In genomic region chr1:89942395-89942976, GRCm38 (mm10) we compare ENCODE assay signal across 9 mouse cellular contexts. TPM values are rescaled to one million over a fixed set of nuclear protein-coding genes. Genes with fewer than 3 reads are reported as not detected.
DNase-seq lines count a peak whose midpoint lies in the region; ATAC-seq lines count a peak whose summit lies in the region.
"Had no signal": no experiment of that assay in that cellular context is flagged by ENCODE, and none has a peak within 500 bp of the region (broad histone marks: within the 10 kb centered on the region; RNA-seq: fewer than 3 reads in every experiment).

No protein-coding gene starts in this region.

- H3K4me1 ChIP-seq in kidney, embryonic 16.5 days (ENCODE audit: insufficient read depth, low read length): peaks cover 10% of the 10 kb centered on the region; the same call in 1 of the 2 replicates
- H3K4me1 ChIP-seq in embryonic facial prominence, embryonic 15.5 days: peaks cover 19% of the 10 kb centered on the region
- H3K4me1 ChIP-seq in hindbrain, embryonic 15.5 days (replicated peaks): peaks cover 26% of the 10 kb centered on the region
- peaks cover 13% of the 10 kb centered on the region; the same call in 1 of the 2 replicates for H3K4me1 ChIP-seq in midbrain, embryonic 16.5 days (ENCODE audit: control insufficient read depth, insufficient read depth, low read length)

- no peak overlapping the region for H3K9ac ChIP-seq in kidney, embryonic 16.5 days (replicated peaks; ENCODE audit: low read length)
- no peak overlapping the region for H3K9ac ChIP-seq in embryonic facial prominence, embryonic 15.5 days
- 0 out of 2 replicates have a peak overlapping the region, but pooled peaks have one; percentile 1 for H3K9ac ChIP-seq in hindbrain, embryonic 15.5 days
- peak overlapping the region; percentile 39; the same call in 1 of the 2 replicates for H3K9ac ChIP-seq in midbrain, embryonic 16.5 days (ENCODE audit: low read depth, low read length)

- no peaks in the 10 kb centered on the region for H3K36me3 ChIP-seq in kidney, embryonic 16.5 days (ENCODE audit: insufficient read depth, low read length)
- H3K36me3 ChIP-seq in embryonic facial prominence, embryonic 15.5 days: no peaks in the 10 kb centered on the region
- no peaks in the 10 kb centered on the region for H3K36me3 ChIP-seq in hindbrain, embryonic 15.5 days
- no peaks in the 10 kb centered on the region for H3K36me3 ChIP-seq in midbrain, embryonic 16.5 days (ENCODE audit: control insufficient read depth, insufficient read depth, low read length)

- H3K27me3 ChIP-seq in kidney, embryonic 16.5 days (ENCODE audit: insufficient read depth, low read length): peaks cover 83% of the 10 kb centered on the region
- peaks cover 90% of the 10 kb centered on the region for H3K27me3 ChIP-seq in embryonic facial prominence, embryonic 15.5 days
- H3K27me3 ChIP-seq in hindbrain, embryonic 15.5 days: peaks cover 55% of the 10 kb centered on the region
- H3K27me3 ChIP-seq in midbrain, embryonic 16.5 days (ENCODE audit: control insufficient read depth, insufficient read depth, low read depth, low read length): peaks cover 60% of the 10 kb centered on the region

- H3K9me3 ChIP-seq in kidney, embryonic 16.5 days (ENCODE audit: low read length): 0 out of 2 replicates have a peak, but pooled peaks cover 3% of the 10 kb centered on the region
- H3K9me3 ChIP-seq in embryonic facial prominence, embryonic 15.5 days (replicated peaks): no peaks in the 10 kb centered on the region
- H3K9me3 ChIP-seq in hindbrain, embryonic 15.5 days: no peaks in the 10 kb centered on the region
- no peaks in the 10 kb centered on the region for H3K9me3 ChIP-seq in midbrain, embryonic 16.5 days (replicated peaks; ENCODE audit: control insufficient read depth, low read length, poor library complexity, severe bottlenecking)

- no peak for ATAC-seq in kidney, embryonic 16.5 days (ENCODE audit: low FRiP score, low TSS enrichment)
- no peak for ATAC-seq in embryonic facial prominence, embryonic 15.5 days (ENCODE audit: insufficient number of reproducible peaks, low FRiP score, low TSS enrichment, low read depth)
- ATAC-seq in hindbrain, embryonic 15.5 days (ENCODE audit: low FRiP score, low read depth): no peak
- ATAC-seq in midbrain, embryonic 16.5 days: no peak
- ATAC-seq in erythroblast, adult 5-6 weeks (replicated peaks; ENCODE audit: low FRiP score, poor library complexity, severe bottlenecking): no peak

- H3K4me3 ChIP-seq in kidney, embryonic 16.5 days (ENCODE audit: low read length): peak overlapping the region; percentile 29
- peak overlapping the region; percentile 24; the same call in 1 of the 2 replicates for H3K4me3 ChIP-seq in embryonic facial prominence, embryonic 15.5 days (replicated peaks)
- H3K4me3 ChIP-seq in hindbrain, embryonic 15.5 days: peak overlapping the region; percentile 31
- H3K4me3 ChIP-seq in midbrain, embryonic 16.5 days (ENCODE audit: low read depth, low read length): peak overlapping the region; percentile 24; the same call in 1 of the 2 replicates
- H3K4me3 ChIP-seq: erythroblast, embryonic 14.5 days had no signal

- H3K4me2 ChIP-seq in kidney, embryonic 16.5 days (replicated peaks; ENCODE audit: low read depth, low read length): peak overlapping the region; percentile 37
- H3K4me2 ChIP-seq in embryonic facial prominence, embryonic 15.5 days (replicated peaks): peak overlapping the region; percentile 41
- H3K4me2 ChIP-seq in hindbrain, embryonic 15.5 days: peak overlapping the region; percentile 62
- peak overlapping the region; percentile 49 for H3K4me2 ChIP-seq in midbrain, embryonic 16.5 days (ENCODE audit: low read length)

- 4% methylated on average over 15 of the region's 15 CpGs for WGBS in kidney, embryonic 16.5 days
- WGBS in embryonic facial prominence, embryonic 15.5 days: 5% methylated on average over 15 of the region's 15 CpGs
- 3% methylated on average over 15 of the region's 15 CpGs for WGBS in hindbrain, embryonic 15.5 days
- 2% methylated on average over 15 of the region's 15 CpGs for WGBS in midbrain, embryonic 16.5 days

- H3K27ac ChIP-seq in kidney, embryonic 16.5 days (ENCODE audit: low read length): no peak overlapping the region
- H3K27ac ChIP-seq in embryonic facial prominence, embryonic 15.5 days (replicated peaks): no peak overlapping the region
- H3K27ac ChIP-seq in hindbrain, embryonic 15.5 days (replicated peaks): 0 out of 2 replicates have a peak overlapping the region, but pooled peaks have one; percentile 63
- H3K27ac ChIP-seq in midbrain, embryonic 16.5 days (ENCODE audit: low read length): no peak overlapping the region

- DNase-seq in kidney, postnatal 14 days: no peak
- DNase-seq in right cerebral cortex, postnatal 36 days (ENCODE audit: low spot score in 2 of 2): no peak

RNA-seq across cellular contexts. Expression of gene Gbx2, which starts 11.5 kb away (rescaled TPM):
- 0.22 and 0.23 TPM in 2 replicates for polyA plus RNA-seq in kidney, embryonic 16.5 days (2015; fragmentation: Nextera tagmentation; extraction: Ambion mirVana)
- 0.28 and 0.29 TPM in 2 replicates for polyA plus RNA-seq in embryonic facial prominence, embryonic 15.5 days (2015; fragmentation: Nextera tagmentation; extraction: Ambion mirVana)
- polyA plus RNA-seq in hindbrain, embryonic 15.5 days (2015; fragmentation: Nextera tagmentation; extraction: Ambion mirVana): 38.3 and 42.6 TPM in 2 replicates
- 29.7 and 62.2 TPM in 2 replicates for polyA plus RNA-seq in midbrain, embryonic 16.5 days (2015; fragmentation: Nextera tagmentation; extraction: Ambion mirVana)
- total RNA-seq in erythroblast, adult 5-6 weeks (2015; ENCODE audit: low replicate concordance): 1.0 TPM in 1 of 2 replicates, not detected in the other
- total RNA-seq in erythroblast, adult 5-6 weeks (2017; ENCODE audit: low replicate concordance): not detected in 2 replicates
- total RNA-seq: MEL had no signal
- polyA plus RNA-seq: erythroblast, embryonic 14.5 days had no signal

Comparison
In these comparisons a context has a peak if more than half of its experiments do, and no peak if none do; other contexts are left out.
1. H3K9ac ChIP-seq: peak in hindbrain, embryonic 15.5 days (single experiment) and midbrain, embryonic 16.5 days (single experiment); none in kidney, embryonic 16.5 days (single experiment) and embryonic facial prominence, embryonic 15.5 days (single experiment).
2. RNA of gene Gbx2, which starts 11.5 kb away (polyA plus RNA-seq): 38.3 to 42.6 TPM in hindbrain, embryonic 15.5 days and 29.7 to 62.2 TPM in midbrain, embryonic 16.5 days; 0.28 to 0.29 TPM in embryonic facial prominence, embryonic 15.5 days and 0.22 to 0.23 TPM in kidney, embryonic 16.5 days; every median in the first group is over 10 times any median in the second.
3. Peak in every context shown above with its lines, with median percentiles within 50 percentile points of each other: H3K4me2 ChIP-seq and H3K4me3 ChIP-seq.